Mouse (Mus musculus) spleen, adult 10 weeks (tissue): Measurements from ENCODE around the gene Qrfp. TPM values are rescaled to one million over a fixed set of nuclear protein-coding genes. Genes with fewer than 3 reads are reported as not detected.

Experiments used
- polyA plus RNA-seq: library from polyadenylated mRNA; stranded (reverse); fragments of 350-450 nt; fragmentation: Illumina TruSeq; extraction: RNeasy Lipid Tissue Mini Kit (QIAGEN cat#74804); gene quantifications from one replicate; pipeline ENCODE4 v1.2.3, GENCODE M21; 2015; ENCODE audit warnings: low replicate concordance; ENCODE audit not compliant: insufficient read depth

Gene Qrfp
- 1.6 TPM for polyA plus RNA-seq

GRCm38 (mm10) chr2:31810444-31810843, at the start of gene Qrfp:
TSS of gene Qrfp (minus strand) at chr2:31810580.

DNA sequence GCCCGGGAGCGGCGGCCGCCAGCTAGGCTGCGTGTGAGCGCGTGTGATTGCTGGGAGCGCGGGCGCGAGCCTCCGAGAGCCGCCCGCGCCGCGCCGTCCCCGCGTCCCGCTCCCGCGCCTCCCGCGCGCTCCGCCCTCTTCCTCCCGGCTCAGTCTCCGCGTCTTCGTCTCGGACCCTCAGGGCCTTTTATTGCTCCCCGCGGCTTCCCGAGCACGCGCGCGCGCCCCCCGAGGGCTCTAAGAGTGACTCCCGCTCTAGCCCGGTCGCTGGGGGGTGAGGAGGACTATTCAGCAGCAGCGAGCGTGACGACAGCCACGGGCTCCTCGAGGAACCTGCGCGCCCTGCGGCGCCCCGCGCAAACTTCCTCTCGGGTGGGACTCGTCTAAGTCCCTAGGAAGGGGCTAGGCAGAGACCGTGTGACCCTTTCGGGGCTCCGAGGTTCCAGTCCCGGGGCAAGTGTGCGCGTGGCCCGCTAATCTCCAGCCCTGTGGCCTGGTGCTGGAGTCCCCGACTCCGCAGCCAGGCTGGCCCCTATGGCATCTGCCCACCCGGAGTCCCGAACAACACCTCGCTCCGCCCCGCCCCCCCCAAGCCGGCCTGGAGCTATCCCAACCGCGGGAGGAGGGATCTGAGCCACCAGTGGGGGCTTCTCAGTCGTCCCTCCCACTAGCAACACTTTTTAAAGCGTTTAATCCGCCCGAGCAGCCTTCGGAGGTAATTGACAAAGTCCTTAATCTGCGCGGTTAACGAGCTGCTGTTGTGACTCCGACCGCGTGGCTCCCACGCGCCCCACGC, 35.7 kb upstream of the Qrfp start, which contains the start of gene Fibcd1:
TSS of gene Fibcd1 (minus strand) at position 110 of the 796 bp plus-strand sequence.

Other genes starting within 250 kb of the Qrfp start
- gene Fubp3, start 237.9 kb downstream of the Qrfp start, polyA plus RNA-seq = 18.1 TPM
- not detected for gene Prdm12, start 170.5 kb downstream of the Qrfp start, polyA plus RNA-seq
- gene Exosc2, start 139.9 kb downstream of the Qrfp start, polyA plus RNA-seq = 47.4 TPM
- gene Abl1, start 122.2 kb downstream of the Qrfp start, polyA plus RNA-seq = 38.1 TPM
- gene Fibcd1, start 35.4 kb upstream of the Qrfp start, polyA plus RNA-seq = 0.04 TPM
- gene Lamc3, start 76.7 kb upstream of the Qrfp start, polyA plus RNA-seq = 0.40 TPM
- 1.5 TPM for gene Aif1l, start 139.6 kb upstream of the Qrfp start, polyA plus RNA-seq
- 59.8 TPM for gene Nup214, start 163.9 kb upstream of the Qrfp start, polyA plus RNA-seq